Mouse (Mus musculus) splenic B cell, adult 2 months (primary cell): ENCODE results near the gene Ifngr2.

Experiments
- DNase-seq: peaks from one replicate; pipeline ENCODE4 v3.0.0-alpha.2; 2011; ENCODE audit warnings: low read depth, low spot score
- H3K27me3 ChIP-seq: 2 replicates; pipeline ENCODE4 v1.6.1; 2012; ENCODE audit warnings: mild to moderate bottlenecking, low read length, moderate library complexity, mixed read lengths; ENCODE audit not compliant: control insufficient read depth, poor library complexity, insufficient read depth, severe bottlenecking
- H3K36me3 ChIP-seq: 2 replicates; pipeline ENCODE4 v1.6.1; 2012; ENCODE audit warnings: mild to moderate bottlenecking, low read length, moderate library complexity, mixed read lengths; ENCODE audit not compliant: control insufficient read depth, poor library complexity, insufficient read depth, severe bottlenecking

The Ifngr2 gene

DNA sequence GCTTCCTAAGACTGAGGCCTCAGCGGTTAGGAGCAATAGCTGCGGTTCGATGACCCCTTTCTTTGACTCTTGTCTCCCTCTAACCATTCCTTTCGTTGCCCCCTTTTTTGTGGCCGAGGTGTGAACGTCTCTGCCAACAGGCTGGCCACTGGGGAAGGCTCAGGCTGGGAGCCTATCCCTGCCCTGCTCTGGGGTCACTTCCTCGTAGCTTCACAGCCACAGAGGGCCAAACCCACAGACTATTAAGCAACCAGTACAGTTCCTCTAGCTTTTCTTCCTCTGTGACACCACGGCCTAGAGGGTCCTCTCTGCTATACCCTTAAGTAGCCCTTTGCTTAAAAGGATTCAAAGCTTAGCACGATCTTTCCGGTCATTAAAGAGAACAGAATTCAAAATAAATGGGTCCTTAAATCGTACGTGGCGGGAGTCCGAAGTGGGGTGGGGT lies 459 bp upstream of the Ifngr2 start:
- no peaks in the 10 kb centered on the region for H3K27me3 ChIP-seq
- DNase-seq = peak; percentile 75

DNA sequence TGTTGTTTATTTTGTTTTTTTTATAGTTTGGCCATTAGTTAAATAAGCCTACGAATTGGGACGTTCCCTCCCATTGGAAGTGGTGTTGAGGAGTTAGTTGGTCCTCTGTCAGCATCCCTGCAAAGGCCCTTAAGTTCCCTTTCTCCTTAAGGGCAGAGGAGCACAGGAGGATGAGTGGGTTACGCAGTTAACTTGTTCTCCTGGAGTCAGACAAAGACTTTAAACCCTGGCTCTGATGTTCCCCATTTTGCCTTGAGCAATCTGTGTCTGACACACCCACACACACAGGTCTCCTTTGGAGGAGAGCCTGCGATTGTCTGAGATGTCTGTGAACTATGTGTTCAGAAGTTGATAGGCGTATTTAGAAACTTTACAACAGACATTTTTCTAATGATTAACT lies 1.1 kb downstream of the Ifngr2 start:
- DNase-seq = no peak
- Histone ChIP-seq H3K36me3 (peaks cover 2% of the 10 kb centered on the region; the same call in 1 of the 2 replicates), H3K27me3 (no peaks in the 10 kb centered on the region)

More for the DNA sequence above, 459 bp upstream of the Ifngr2 start:
- H3K36me3 ChIP-seq = no peaks in the 10 kb centered on the region

DNA sequence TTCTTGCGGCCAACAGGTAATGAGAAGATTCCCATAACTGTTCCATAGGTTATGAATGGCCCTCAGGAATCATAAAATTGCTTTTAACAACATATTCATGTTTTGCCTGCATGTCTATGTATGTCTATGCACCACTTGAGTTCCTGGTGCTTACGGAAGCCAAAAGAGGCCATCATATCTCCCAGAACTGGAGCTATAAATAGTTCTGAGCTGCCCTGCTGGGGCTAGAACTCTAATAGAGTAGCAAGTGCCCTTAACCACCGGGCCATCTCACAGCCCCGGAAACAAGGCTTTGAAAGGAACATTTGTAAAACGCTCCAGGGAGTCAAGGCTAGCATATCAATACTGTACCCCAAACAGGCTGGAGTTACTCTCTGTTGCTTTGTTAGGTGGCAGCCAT lies 1.7 kb downstream of the Ifngr2 start:
- no peak for DNase-seq
- Histone ChIP-seq H3K36me3 (peaks cover 2% of the 10 kb centered on the region; the same call in 1 of the 2 replicates), H3K27me3 (no peaks in the 10 kb centered on the region)

DNA sequence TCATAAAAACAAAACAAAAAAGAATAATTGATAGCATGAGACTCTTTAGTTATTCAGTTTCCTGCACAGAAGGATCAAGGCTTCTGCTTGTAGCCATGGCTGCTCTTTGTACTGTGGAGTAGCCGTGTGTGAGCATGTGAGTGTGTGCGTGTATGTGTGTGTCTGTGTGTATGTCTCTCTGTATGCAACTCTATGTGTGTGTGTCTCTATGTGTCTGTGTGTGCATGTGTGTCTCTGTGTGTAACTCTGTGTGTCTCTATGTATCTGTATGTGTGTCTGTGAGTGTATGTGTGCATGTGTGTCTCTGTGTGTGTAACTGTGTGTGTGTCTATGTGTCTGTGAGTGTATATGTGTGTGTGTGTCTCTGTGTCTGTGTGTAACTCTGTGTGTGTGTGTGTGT lies 2.1 kb downstream of the Ifngr2 start:
- DNase-seq = no peak
- Histone ChIP-seq H3K36me3 (peaks cover 2% of the 10 kb centered on the region; the same call in 1 of the 2 replicates), H3K27me3 (no peaks in the 10 kb centered on the region)

DNA sequence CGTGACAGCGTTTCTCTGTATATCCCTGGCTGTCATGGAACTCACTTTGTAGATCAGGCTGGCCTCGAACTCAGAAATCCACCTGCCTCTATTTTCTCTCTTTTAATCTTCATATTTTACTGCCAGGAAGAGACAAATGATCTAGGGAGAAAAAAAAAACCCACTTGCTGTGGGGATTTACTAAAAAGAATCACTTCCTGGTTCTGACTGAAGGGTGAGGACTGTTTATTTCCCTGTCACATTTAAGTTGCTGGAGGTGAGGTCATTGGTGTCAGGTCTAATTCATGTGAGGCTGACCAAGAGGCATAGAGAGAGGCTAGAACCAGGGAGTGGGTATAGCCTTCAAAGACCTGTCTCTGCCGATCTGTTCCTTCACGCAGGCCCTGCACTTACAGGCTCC lies 2.7 kb downstream of the Ifngr2 start:
- peak; percentile 69 for DNase-seq
- peaks cover 2% of the 10 kb centered on the region; the same call in 1 of the 2 replicates for H3K36me3 ChIP-seq

DNA sequence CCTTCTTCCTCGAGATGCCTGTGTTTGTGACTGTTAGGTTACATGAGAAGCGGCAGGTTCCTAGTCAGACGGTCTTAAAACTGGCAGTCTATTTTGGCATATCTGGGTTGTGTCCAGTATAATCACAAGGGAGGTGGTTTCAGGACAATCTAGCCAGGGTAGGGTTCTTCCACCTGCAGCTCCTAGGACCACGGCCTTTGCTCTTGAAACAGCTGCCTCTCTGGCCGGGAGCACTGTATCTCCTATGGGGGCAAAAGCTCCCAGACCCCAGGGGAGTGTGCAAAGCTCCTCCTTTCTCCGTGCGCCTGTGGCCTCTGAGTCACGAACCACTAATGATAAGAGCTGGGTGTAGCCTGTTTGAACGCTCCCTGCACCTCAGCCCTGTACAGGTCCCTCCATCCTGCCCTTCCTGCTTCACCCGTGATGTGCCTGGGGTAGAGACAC lies 4.2 kb downstream of the Ifngr2 start:
- DNase-seq = no peak
- H3K36me3 ChIP-seq = peaks cover 10% of the 10 kb centered on the region; the same call in 1 of the 2 replicates
- H3K27me3 ChIP-seq = no peaks in the 10 kb centered on the region

More for the DNA sequence above, 2.7 kb downstream of the Ifngr2 start:
- no peaks in the 10 kb centered on the region for H3K27me3 ChIP-seq

DNA sequence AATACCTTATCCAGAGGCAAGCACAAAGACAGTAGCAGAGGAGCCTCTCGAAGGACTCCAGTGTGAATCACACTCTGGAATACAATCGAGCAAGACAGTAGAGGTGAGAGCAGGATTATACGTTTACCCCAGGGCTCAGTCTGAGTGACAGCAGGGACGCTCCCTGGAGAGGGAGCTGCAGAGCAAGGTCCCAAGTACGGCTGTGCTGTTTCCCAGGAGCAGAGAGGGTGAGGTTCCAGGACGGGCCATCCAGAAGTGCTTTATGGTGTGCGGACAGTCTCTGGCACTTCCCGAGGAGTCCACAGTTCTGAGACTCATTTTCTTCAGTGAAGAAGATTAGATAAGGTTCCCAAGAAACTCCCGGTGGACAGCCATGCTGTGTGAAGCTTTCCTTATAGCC lies 5.2 kb downstream of the Ifngr2 start:
- peaks cover 14% of the 10 kb centered on the region; the same call in 1 of the 2 replicates for H3K36me3 ChIP-seq
- no peaks in the 10 kb centered on the region for H3K27me3 ChIP-seq
- DNase-seq = no peak

DNA sequence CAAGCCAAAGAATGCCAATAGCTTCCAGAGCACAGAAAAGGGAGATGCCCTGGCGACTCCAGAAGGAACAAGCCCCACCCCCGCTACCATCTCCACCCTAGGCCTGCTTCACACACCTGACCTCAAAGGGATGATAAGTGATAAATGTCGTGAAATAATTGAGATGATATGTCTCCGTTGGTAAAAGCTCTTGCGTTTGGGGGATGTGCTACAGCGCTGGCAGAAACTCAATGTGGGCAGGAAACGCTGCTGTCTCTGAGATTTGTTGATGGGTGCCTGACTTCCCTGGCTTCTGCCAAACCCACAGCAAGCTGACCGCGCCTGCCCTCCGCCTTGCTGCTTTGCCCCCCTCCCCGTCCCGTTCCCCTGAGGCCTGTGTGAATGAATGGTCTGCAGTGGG lies 6.8 kb downstream of the Ifngr2 start:
- H3K27me3 ChIP-seq = no peaks in the 10 kb centered on the region
- DNase-seq = peak; percentile 37
- peaks cover 24% of the 10 kb centered on the region for H3K36me3 ChIP-seq

DNA sequence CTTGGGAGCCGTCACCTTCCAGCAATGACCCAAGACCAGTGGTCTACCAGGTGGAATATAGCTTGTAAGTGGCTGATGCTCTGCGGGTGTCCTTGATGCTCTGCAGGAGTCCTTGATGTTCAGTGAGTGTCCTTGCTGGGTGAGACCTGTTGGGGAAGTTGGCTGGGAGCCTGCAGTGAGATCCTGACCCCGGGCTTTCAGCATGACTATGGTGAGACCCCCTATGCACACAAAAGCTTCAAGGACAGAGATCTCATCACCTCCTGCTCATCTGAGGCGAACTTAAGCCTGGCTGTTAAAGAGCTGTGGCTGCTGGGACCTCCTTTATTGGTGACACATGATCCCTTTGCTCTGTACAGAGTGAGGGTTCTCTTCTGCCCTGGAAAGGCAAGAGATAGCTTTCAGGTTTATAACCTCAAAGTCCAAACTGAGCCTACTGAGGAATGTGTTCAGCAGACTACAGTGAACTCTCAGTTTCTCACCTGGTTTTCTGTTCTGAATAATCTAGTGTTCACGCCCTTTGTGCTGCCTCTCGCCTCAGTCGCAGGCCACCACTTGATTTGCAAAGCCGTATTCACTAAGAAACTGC lies 8.2 kb downstream of the Ifngr2 start:
- H3K36me3 ChIP-seq = peaks cover 27% of the 10 kb centered on the region
- no peaks in the 10 kb centered on the region for H3K27me3 ChIP-seq
- DNase-seq = no peak

DNA sequence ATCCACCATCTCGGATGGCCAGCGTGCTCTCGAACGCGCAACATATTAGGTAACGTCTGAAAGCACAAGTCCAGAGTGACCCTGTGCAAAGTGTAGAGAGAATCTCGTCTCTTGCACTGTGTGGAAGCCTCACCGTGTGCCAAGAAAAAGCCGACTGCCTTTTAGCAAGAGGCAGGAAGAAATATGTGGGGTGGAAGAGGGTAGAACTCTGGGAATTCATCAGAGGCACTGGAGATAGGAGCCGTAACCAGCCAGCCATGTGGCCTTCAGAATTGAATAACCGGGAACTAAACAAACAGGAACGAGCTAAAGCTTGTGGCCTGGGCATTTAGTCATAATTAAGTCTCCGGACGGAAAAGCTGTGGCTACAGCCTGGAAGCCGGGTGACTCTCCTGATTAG lies 9.8 kb downstream of the Ifngr2 start:
- no peak for DNase-seq
- peaks cover 35% of the 10 kb centered on the region for H3K36me3 ChIP-seq
- H3K27me3 ChIP-seq = no peaks in the 10 kb centered on the region

DNA sequence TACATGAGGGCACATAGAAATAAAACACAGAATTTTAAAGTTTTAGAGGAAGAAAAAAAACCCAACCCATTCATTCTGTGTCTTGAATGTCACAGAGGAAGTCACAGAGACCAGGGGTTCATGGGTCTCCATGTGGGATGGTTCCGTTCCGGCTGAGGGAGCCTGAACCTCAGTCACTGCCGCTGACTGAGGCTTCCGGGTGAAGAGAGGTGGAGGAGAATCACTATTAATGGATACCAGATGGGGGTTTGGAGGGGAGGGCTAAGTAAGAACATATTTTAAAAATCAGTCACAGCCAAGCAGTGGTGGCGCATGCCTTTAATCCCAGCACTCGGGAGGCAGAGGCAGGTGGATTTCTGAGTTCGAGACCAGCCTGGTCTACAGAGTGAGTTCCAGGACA lies 10.3 kb downstream of the Ifngr2 start:
- DNase-seq = no peak
- no peaks in the 10 kb centered on the region for H3K27me3 ChIP-seq
- H3K36me3 ChIP-seq = peaks cover 40% of the 10 kb centered on the region

DNA sequence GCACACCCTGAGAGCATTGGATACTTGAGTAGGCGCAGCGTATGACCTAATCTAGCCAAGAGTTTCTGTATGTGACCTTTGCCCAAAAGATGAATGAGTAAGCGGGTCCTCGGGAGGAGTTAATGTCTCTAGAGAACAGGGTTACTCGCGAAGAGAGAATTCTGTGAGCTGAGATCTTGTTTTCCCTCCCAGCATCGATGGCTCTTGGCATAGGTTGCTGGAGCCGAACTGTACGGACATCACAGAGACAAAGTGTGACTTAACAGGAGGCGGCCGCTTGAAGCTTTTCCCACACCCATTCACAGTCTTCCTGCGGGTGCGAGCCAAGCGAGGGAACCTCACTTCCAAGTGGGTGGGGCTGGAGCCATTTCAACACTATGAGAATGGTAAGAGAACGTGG lies 10.8 kb downstream of the Ifngr2 start:
- no peaks in the 10 kb centered on the region for H3K27me3 ChIP-seq
- H3K36me3 ChIP-seq = peaks cover 43% of the 10 kb centered on the region
- DNase-seq = no peak

DNA sequence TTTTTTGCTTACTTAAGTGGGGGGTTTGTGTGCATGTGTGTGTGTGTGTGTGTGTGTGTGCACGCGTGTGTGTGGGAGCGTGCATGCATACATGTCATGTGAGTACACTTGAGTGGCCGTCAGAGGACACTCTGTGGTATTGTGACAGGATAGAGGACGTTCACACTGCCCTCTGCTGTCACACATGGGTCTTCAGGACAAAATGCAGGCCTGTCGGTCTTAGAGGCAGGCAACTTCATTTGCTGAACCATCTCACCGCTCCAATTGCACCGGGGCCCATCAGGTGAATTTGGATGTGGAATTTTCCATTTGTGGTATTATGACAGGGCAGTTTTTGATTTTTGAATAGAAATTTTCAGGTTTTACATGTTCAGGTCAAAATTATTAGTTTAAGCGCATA lies 14.2 kb downstream of the Ifngr2 start:
- DNase-seq = peak; percentile 80
- Histone ChIP-seq H3K36me3 (peaks cover 43% of the 10 kb centered on the region), H3K27me3 (no peaks in the 10 kb centered on the region)

DNA sequence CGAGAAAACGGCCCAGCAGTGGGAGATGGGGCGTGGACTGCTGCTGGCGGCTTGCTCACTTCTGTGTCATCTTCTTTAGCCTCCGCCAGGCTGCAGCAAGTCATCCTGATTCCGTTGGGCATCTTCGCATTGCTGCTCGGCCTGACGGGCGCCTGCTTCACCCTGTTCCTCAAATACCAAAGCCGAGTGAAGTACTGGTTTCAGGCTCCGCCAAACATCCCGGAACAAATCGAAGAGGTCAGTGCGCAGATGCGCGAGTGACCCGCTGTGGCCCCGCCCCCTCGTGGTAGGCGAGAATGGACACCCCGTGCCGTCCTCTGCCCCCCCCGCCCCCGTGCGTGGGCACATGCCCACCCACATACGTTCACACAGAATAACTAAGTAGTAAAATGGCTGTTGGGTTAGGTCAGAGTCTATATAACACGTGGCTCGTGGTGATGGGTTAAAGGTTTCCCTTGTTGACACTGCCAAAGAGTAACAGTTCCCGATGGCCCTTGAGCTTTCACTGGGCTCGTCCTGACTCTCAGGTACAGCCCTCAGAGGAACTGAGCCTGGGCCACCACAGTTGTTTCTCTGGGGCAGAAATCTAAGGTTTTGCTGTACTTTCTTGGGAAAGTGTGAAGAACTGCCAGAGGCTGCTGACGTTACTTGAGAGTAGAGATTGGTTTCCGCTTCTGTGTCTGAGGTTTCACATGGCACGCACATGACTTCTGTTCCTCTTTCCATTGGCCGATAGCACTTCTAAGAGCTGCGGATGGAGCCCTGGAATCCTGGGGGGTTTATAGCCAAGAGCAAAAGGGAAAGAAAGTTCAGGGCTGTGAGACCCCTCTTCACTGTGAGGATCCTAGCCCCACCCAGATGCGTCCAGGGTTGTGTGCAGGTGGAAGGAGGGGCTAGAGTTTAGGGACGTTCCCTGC lies 14.9 kb downstream of the Ifngr2 start:
- no peaks in the 10 kb centered on the region for H3K27me3 ChIP-seq
- H3K36me3 ChIP-seq = peaks cover 41% of the 10 kb centered on the region
- peak; percentile 46 for DNase-seq

DNA sequence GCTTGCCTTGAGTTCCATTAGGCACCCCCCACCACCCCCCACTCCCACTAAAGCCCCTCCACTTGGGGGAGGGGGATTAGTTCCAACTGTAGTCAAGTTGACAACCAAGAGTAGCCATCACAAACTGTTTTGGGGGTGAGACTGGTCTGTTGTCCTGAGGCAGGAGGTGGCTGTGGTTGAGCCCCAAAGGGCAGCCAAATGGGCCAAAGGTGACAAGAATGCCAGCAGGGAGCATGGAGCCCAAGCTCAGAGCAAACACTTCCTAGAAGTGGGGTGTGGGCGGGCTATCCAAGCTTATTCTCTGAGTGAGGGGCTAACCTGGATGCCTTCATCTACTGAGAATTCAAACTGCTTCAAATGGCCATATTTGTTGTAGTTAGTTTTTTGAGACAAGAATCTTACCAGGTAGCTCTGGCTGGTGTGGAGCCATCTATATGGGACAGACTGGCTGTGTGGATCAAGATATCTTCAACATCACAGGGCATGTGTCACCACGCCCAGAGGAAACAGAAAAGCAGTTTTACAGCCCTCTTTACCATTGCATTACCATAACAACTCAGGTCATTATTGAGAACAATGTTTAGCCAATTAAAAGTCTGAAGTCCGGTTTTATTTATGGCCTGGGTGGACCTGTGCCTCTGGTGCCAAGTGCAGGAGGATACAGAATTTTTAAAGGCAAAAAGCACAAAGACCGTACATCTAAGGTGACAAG lies 17.9 kb downstream of the Ifngr2 start:
- Histone ChIP-seq H3K36me3 (peaks cover 28% of the 10 kb centered on the region), H3K27me3 (no peaks in the 10 kb centered on the region)
- DNase-seq = no peak
